Mouse (Mus musculus) erythroblast, embryonic 14.5 days (primary cell): Measurements from ENCODE around the gene Kifc3.

Experiments
- GATA1 ChIP-seq: IDR thresholded peaks from 2 replicates; pipeline ENCODE4 v1.6.1; 2012; ENCODE audit warnings: low read length, inconsistent platforms, mixed read lengths
- TAL1 ChIP-seq: IDR thresholded peaks from 3 replicates; pipeline ENCODE4 v1.6.1; 2012; ENCODE audit warnings: low read length, inconsistent platforms, mixed read lengths

GRCm38 (mm10) chr8:95146846-95147245 is 55.8 kb downstream of the Kifc3 start:
- TF ChIP-seq TAL1 (no peak), GATA1 (no peak)
